Mouse (Mus musculus): ENCODE measurements around the gene Manba. TPM values are rescaled to one million over a fixed set of nuclear protein-coding genes. Genes with fewer than 3 reads are reported as not detected.
A peak's percentile ranks its signal among the peaks of the same experiment; 100 is the strongest.

Gene Manba
- polyA plus RNA-seq (2011; ENCODE audit: insufficient read length, low read depth, missing spikeins) = 12.9 and 21.7 TPM in 2 replicates

DNA sequence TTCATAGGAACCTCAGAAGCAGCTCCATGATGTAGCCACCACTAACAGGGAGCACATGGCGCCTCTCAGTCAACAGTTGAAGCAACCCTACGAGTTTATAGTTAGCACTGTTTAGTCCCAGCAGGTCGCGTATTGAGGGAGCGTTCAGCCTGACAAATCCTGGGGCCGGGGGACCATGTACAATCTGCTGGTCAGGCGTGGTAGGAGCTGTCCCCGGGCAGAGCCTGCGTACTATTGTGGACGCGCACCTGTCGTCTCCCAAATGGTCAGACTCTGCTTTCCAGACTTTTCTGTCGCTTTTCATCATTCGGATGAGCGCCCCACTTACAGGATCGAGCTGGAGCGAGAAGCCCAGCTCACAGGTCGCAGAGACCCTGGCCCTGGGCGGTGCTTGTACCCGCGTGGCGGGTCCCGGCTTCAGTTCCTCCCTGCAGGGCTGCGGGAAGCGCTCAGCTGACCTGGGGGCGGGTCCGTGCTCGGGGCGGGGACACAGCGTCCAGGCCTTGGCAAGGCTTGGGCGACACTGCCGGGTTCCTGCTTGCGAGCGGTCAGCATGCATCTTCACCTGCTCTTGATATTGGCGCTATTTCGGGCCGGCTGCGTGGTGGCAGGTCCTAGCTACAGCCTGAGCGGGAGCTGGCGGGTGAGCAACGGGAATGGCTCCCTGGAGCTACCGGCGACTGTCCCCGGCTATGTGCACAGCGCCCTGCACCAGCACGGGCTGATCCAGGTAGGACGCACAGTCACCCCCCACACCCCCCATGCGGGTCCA, at the start of gene Manba:
TSS of gene Manba (plus strand) at position 484 of the 772 bp plus-strand sequence.
- TF ChIP-seq POLR2A (IDR thresholded peaks at IDR 0.05; ENCODE audit: low read depth, low read length) (peak; percentile 68), CTCF (IDR thresholded peaks at IDR 0.05; ENCODE audit: borderline replicate concordance, insufficient read depth, low read length) (no peak)
- H3K4me3 ChIP-seq (ENCODE audit: insufficient read depth, low read length) = peak within 1 kb of the TSS; percentile 75

DNA sequence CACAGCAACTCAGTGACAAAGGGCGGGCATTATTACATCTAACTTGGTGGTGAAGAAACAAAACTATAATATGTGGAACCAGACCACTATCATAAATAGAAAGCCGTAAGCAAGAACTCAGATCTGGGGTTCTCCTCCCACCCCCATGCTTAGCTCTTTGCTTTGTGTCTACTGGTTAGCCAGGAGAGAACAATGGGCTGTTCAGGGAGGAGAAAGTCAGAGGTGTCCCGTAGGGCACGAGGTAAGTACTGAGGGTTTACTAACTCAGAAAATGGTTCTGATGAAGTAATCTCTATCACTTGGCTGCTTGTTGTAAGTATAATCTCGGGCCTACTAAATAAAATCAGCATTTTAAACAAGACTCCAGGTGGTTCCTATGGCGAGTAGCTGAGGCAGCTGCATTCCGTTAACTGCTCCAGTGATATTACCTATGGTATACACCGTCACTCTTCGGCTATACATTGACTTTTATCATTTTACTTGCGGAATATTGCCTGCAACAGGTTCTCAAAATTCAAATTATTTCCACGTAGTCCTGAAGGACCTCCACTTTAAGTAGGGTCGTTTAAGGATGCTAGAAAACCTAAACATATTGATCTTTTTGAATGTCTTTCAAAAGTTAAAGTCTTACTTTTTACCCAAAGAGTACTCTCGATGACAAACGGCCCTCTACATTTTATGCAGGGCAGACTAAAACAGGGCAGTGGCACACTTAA, 48.4 kb upstream of the Manba start:
- peaks cover 3% of the 10 kb centered on the region; the same call in 1 of the 2 replicates for H3K4me1 ChIP-seq (ENCODE audit: control insufficient read depth, insufficient read depth, low read length)
- TF ChIP-seq POLR2A (IDR thresholded peaks at IDR 0.05; ENCODE audit: low read depth, low read length) (no peak), CTCF (IDR thresholded peaks at IDR 0.05; ENCODE audit: borderline replicate concordance, insufficient read depth, low read length) (no peak)
- peak overlapping the region; percentile 83 for H3K4me3 ChIP-seq (ENCODE audit: insufficient read depth, low read length)
- H3K27ac ChIP-seq (ENCODE audit: insufficient read depth, low read length) = peak overlapping the region; percentile 72

More for the DNA sequence above, at the start of gene Manba:
- no peaks in the 10 kb centered on the region for H3K4me1 ChIP-seq (ENCODE audit: control insufficient read depth, insufficient read depth, low read length)
- H3K27ac ChIP-seq (ENCODE audit: insufficient read depth, low read length) = no peak within 1 kb of the TSS

- Histone ChIP-seq H3K4me1 (ENCODE audit: control insufficient read depth, insufficient read depth, low read length) (peaks cover 3% of the 10 kb centered on the region; the same call in 1 of the 2 replicates), H3K27ac (ENCODE audit: insufficient read depth, low read length) (peak within 1 kb of the TSS; percentile 99), H3K4me3 (ENCODE audit: insufficient read depth, low read length) (peak within 1 kb of the TSS; percentile 89)
- TF ChIP-seq POLR2A (IDR thresholded peaks at IDR 0.05; ENCODE audit: low read depth, low read length) (peak; percentile 91), CTCF (IDR thresholded peaks at IDR 0.05; ENCODE audit: borderline replicate concordance, insufficient read depth, low read length) (no peak)
Measured at GRCm38 (mm10) chr3:135437758-135438495, 47.5 kb upstream of the Manba start, which contains the start of gene Ube2d3. TSS of gene Ube2d3 (plus strand) at chr3:135438149.

- H3K4me3 ChIP-seq (ENCODE audit: insufficient read depth, low read length) = peak overlapping the region; percentile 64
- TF ChIP-seq POLR2A (IDR thresholded peaks at IDR 0.05; ENCODE audit: low read depth, low read length) (peak; percentile 74), CTCF (IDR thresholded peaks at IDR 0.05; ENCODE audit: borderline replicate concordance, insufficient read depth, low read length) (no peak)
- peaks cover 6% of the 10 kb centered on the region for H3K4me1 ChIP-seq (ENCODE audit: control insufficient read depth, insufficient read depth, low read length)
- H3K27ac ChIP-seq (ENCODE audit: insufficient read depth, low read length) = peak overlapping the region; percentile 99
Measured at GRCm38 (mm10) chr3:135438531-135438912, 46.9 kb upstream of the Manba start.

GRCm38 (mm10) chr3:135438913-135439531, 46.4 kb upstream of the Manba start:
- no peak for TF ChIP-seq CTCF (IDR thresholded peaks at IDR 0.05; ENCODE audit: borderline replicate concordance, insufficient read depth, low read length)
- peak; percentile 55; the same call in 1 of the 2 replicates for TF ChIP-seq POLR2A (IDR thresholded peaks at IDR 0.05; ENCODE audit: low read depth, low read length)
- Histone ChIP-seq H3K27ac (ENCODE audit: insufficient read depth, low read length) (peak overlapping the region; percentile 99), H3K4me3 (ENCODE audit: insufficient read depth, low read length) (peak overlapping the region; percentile 89), H3K4me1 (ENCODE audit: control insufficient read depth, insufficient read depth, low read length) (peaks cover 6% of the 10 kb centered on the region)

GRCm38 (mm10) chr3:135439651-135440050, 45.8 kb upstream of the Manba start:
- Histone ChIP-seq H3K27ac (ENCODE audit: insufficient read depth, low read length) (peak overlapping the region; percentile 99), H3K4me1 (ENCODE audit: control insufficient read depth, insufficient read depth, low read length) (peaks cover 6% of the 10 kb centered on the region), H3K4me3 (ENCODE audit: insufficient read depth, low read length) (peak overlapping the region; percentile 89)
- TF ChIP-seq CTCF (IDR thresholded peaks at IDR 0.05; ENCODE audit: borderline replicate concordance, insufficient read depth, low read length) = no peak

- Histone ChIP-seq H3K4me1 (ENCODE audit: control insufficient read depth, insufficient read depth, low read length) (peaks cover 6% of the 10 kb centered on the region), H3K4me3 (ENCODE audit: insufficient read depth, low read length) (peak overlapping the region; percentile 89), H3K27ac (ENCODE audit: insufficient read depth, low read length) (peak overlapping the region; percentile 99)
- TF ChIP-seq CTCF (IDR thresholded peaks at IDR 0.05; ENCODE audit: borderline replicate concordance, insufficient read depth, low read length) = no peak
- TF ChIP-seq POLR2A (IDR thresholded peaks at IDR 0.05; ENCODE audit: low read depth, low read length) = 0 out of 2 replicates have a peak, but pooled peaks have one; percentile 28
Measured at GRCm38 (mm10) chr3:135440221-135440620, 45.2 kb upstream of the Manba start.

GRCm38 (mm10) chr3:135440621-135441020, 44.8 kb upstream of the Manba start:
- H3K4me3 ChIP-seq (ENCODE audit: insufficient read depth, low read length) = peak overlapping the region; percentile 89

GRCm38 (mm10) chr3:135444930-135445329, 40.5 kb upstream of the Manba start:
- H3K27ac ChIP-seq (ENCODE audit: insufficient read depth, low read length) = no peak overlapping the region
- peaks cover 2% of the 10 kb centered on the region; the same call in 1 of the 2 replicates for H3K4me1 ChIP-seq (ENCODE audit: control insufficient read depth, insufficient read depth, low read length)
- H3K4me3 ChIP-seq (ENCODE audit: insufficient read depth, low read length) = no peak overlapping the region
- TF ChIP-seq CTCF (IDR thresholded peaks at IDR 0.05; ENCODE audit: borderline replicate concordance, insufficient read depth, low read length) (no peak), POLR2A (IDR thresholded peaks at IDR 0.05; ENCODE audit: low read depth, low read length) (no peak)

More at GRCm38 (mm10) chr3:135440621-135441020, 44.8 kb upstream of the Manba start:
- H3K4me1 ChIP-seq (ENCODE audit: control insufficient read depth, insufficient read depth, low read length) = peaks cover 6% of the 10 kb centered on the region
- TF ChIP-seq CTCF (IDR thresholded peaks at IDR 0.05; ENCODE audit: borderline replicate concordance, insufficient read depth, low read length) (no peak), POLR2A (IDR thresholded peaks at IDR 0.05; ENCODE audit: low read depth, low read length) (no peak)
- H3K27ac ChIP-seq (ENCODE audit: insufficient read depth, low read length) = peak overlapping the region; percentile 99
